Mouse (Mus musculus): ENCODE data around the gene Enkd1. TPM values are rescaled to one million over a fixed set of nuclear protein-coding genes. Genes with fewer than 3 reads are reported as not detected.

Enkd1 gene
- 17.7 and 17.9 TPM in 2 replicates for polyA plus RNA-seq (2015; fragmentation: Nextera tagmentation; extraction: Ambion mirVana)

DNA sequence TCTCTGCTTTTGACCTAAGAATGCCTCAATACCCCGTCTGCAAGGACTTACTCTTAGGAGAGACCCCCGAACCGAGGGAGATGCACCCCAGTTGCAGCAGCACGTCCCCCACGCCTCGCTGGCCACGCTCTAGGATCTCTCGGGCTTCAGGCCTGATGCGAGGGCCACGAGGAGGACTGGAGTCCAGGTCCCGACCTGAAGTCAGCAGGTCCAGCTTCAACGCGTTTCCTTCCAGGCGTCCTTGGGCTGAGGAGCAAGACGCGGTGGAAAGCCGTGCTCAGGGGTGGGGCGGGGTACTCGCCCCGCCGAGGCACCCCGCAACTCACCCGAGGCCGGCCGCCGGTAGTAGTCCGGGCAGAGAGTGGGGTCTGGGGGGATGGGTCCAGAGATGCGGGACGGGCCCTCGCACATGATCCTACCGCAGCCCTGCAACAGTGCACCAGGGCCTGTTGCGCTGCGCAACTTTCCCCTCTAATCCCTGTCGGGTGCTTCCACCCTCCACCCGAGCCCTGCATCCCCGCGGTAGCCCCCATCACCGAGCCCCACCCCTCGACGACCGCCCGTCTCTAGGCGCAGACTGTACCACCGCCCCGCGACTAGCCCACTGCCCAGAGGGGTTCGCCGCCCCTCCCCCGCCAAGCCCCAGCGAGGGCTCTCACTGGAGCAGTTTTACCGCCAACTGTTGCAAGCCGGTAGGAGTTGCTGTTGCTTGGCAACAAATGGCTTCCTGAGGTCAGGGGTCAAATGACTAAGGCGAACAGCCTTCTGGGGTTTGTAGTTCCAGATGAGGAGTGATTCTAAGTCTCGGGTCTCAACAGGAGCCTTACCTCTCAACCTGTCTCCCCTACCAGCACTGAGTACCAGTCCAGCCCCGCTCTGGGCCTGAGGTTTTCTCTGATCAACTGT is at the start of gene Enkd1, which contains the start of gene 4933405L10Rik:
Gene Enkd1 (minus strand): TSS at position 713 of the 906 bp plus-strand sequence.
Gene 4933405L10Rik (plus strand): TSS at position 158 of the 906 bp plus-strand sequence.
- WGBS: 1% methylated on average over 43 of the region's 55 CpGs
- Histone ChIP-seq H3K27me3 (replicated peaks; ENCODE audit: control insufficient read depth, insufficient read depth, low read length) (no peaks in the 10 kb centered on the region), H3K4me1 (ENCODE audit: control insufficient read depth, insufficient read depth, low read depth, low read length) (peaks cover 15% of the 10 kb centered on the region), H3K4me3 (ENCODE audit: low read length) (peak within 1 kb of the TSS; percentile 80), H3K4me2 (ENCODE audit: low read length) (peak within 1 kb of the TSS; percentile 98), H3K27ac (ENCODE audit: low read depth, low read length) (no peak within 1 kb of the TSS), H3K36me3 (ENCODE audit: control insufficient read depth, insufficient read depth, low read length) (peaks cover 7% of the 10 kb centered on the region; the same call in 1 of the 2 replicates), H3K9me3 (ENCODE audit: control insufficient read depth, low read length) (no peaks in the 10 kb centered on the region), H3K9ac (ENCODE audit: low read depth, low read length) (peak within 1 kb of the TSS; percentile 72)
- peak; percentile 75 for ATAC-seq

DNA sequence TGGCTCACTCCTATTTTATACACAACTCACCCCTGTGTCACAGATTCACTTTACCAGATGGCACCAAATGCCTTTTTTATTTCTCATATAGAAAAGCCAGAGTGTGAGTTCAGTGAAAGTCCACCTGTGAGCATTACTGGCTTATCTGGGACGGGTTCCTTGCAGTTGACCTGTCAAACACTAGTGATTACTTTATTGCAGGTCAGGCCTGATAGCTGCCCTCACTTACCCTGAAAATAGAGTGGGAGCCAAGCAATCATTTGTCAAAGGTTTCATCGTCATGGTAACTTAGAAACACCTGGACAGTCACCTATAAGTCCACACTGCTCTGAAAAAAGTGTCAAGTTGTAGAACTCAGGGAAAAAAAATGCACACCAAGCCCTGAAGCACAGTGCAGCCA is 46.7 kb upstream of the Enkd1 start:
- Histone ChIP-seq H3K4me2 (ENCODE audit: low read length) (no peak overlapping the region), H3K9ac (ENCODE audit: low read depth, low read length) (no peak overlapping the region), H3K4me1 (ENCODE audit: control insufficient read depth, insufficient read depth, low read depth, low read length) (peaks cover 24% of the 10 kb centered on the region), H3K36me3 (ENCODE audit: control insufficient read depth, insufficient read depth, low read length) (no peaks in the 10 kb centered on the region), H3K27ac (ENCODE audit: low read depth, low read length) (no peak overlapping the region), H3K4me3 (ENCODE audit: low read length) (no peak overlapping the region), H3K27me3 (replicated peaks; ENCODE audit: control insufficient read depth, insufficient read depth, low read length) (no peaks in the 10 kb centered on the region), H3K9me3 (ENCODE audit: control insufficient read depth, low read length) (no peaks in the 10 kb centered on the region)
- ATAC-seq: no peak
- 84% methylated on average over 2 of the region's 2 CpGs for WGBS

DNA sequence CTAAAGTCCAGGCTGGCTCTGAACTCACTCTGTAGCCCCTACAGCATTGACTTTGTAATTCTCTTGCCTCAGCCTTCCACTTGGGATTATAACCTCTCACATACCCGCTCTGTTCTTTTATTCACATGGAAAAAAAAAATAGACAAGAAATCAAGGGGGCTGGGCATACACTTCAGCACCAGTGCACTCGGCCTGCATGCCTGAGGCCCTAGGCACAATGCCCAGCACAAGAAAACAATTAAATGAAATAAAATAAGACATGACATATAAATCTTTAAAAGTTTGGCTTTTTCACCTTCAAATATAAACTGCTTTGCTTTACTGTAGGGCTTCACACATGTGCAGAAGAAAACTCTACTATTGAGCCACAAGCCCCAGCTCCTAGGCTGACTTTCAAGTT is 45.9 kb upstream of the Enkd1 start:
- no peaks in the 10 kb centered on the region for H3K27me3 ChIP-seq (replicated peaks; ENCODE audit: control insufficient read depth, insufficient read depth, low read length)
- ATAC-seq: no peak
- H3K4me3 ChIP-seq (ENCODE audit: low read length): no peak overlapping the region
- 50% methylated on average over 2 of the region's 2 CpGs for WGBS
- no peak overlapping the region for H3K9ac ChIP-seq (ENCODE audit: low read depth, low read length)
- no peaks in the 10 kb centered on the region for H3K36me3 ChIP-seq (ENCODE audit: control insufficient read depth, insufficient read depth, low read length)
- H3K4me2 ChIP-seq (ENCODE audit: low read length): no peak overlapping the region
- H3K9me3 ChIP-seq (ENCODE audit: control insufficient read depth, low read length): no peaks in the 10 kb centered on the region
- H3K4me1 ChIP-seq (ENCODE audit: control insufficient read depth, insufficient read depth, low read depth, low read length): peaks cover 23% of the 10 kb centered on the region
- H3K27ac ChIP-seq (ENCODE audit: low read depth, low read length): no peak overlapping the region

DNA sequence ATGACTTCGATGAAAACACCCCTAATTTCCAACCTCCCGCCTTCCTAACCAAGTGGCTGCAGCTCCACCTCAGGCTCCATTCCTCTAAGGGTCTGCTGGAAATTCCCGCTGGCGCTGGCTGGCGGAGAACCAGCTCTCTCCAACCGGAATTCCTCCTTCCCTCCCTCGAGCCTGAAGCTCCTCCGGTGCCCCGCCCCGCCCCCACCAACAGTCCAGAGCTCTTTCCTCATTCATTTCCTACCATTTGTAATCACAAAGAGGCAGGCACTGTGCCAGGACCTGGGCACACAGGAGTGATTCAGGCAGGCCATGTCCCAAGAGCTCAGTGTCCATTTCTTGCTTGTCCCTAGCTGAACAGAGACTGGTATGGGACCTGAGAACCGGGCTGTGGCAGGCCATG is 42.6 kb upstream of the Enkd1 start:
- H3K4me3 ChIP-seq (ENCODE audit: low read length): no peak overlapping the region
- no peaks in the 10 kb centered on the region for H3K36me3 ChIP-seq (ENCODE audit: control insufficient read depth, insufficient read depth, low read length)
- peak overlapping the region; percentile 72 for H3K27ac ChIP-seq (ENCODE audit: low read depth, low read length)
- no peaks in the 10 kb centered on the region for H3K27me3 ChIP-seq (replicated peaks; ENCODE audit: control insufficient read depth, insufficient read depth, low read length)
- ATAC-seq: peak; percentile 55
- WGBS: 8% methylated on average over 11 of the region's 11 CpGs
- H3K9me3 ChIP-seq (ENCODE audit: control insufficient read depth, low read length): no peaks in the 10 kb centered on the region
- H3K9ac ChIP-seq (ENCODE audit: low read depth, low read length): no peak overlapping the region
- H3K4me1 ChIP-seq (ENCODE audit: control insufficient read depth, insufficient read depth, low read depth, low read length): peaks cover 21% of the 10 kb centered on the region
- H3K4me2 ChIP-seq (ENCODE audit: low read length): peak overlapping the region; percentile 34

DNA sequence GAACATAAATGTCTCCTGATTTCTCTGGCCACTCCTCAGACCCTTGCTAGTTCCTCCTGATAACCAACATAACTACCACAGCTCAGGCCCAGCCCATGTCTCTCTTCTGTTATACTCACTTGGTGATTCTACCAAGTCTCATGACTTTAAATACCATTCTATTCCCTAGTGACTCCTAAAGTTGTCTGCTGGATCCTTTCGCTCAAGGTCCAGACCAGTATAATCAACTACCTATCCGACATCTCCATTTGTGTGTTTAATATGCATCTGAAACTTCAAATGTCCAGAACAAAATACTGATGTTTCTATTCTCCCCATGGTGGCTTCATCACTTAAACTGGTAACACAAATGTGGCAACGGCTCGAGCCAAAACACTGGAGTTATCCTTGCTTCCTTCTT is 35.3 kb upstream of the Enkd1 start:
- 89% methylated on average over 4 of the region's 4 CpGs for WGBS
- H3K4me3 ChIP-seq (ENCODE audit: low read length): no peak overlapping the region
- H3K4me2 ChIP-seq (ENCODE audit: low read length): no peak overlapping the region
- no peaks in the 10 kb centered on the region; the same call in 1 of the 2 replicates for H3K36me3 ChIP-seq (ENCODE audit: control insufficient read depth, insufficient read depth, low read length)
- no peaks in the 10 kb centered on the region for H3K27me3 ChIP-seq (replicated peaks; ENCODE audit: control insufficient read depth, insufficient read depth, low read length)
- no peaks in the 10 kb centered on the region for H3K4me1 ChIP-seq (ENCODE audit: control insufficient read depth, insufficient read depth, low read depth, low read length)
- H3K27ac ChIP-seq (ENCODE audit: low read depth, low read length): no peak overlapping the region
- no peaks in the 10 kb centered on the region for H3K9me3 ChIP-seq (ENCODE audit: control insufficient read depth, low read length)
- H3K9ac ChIP-seq (ENCODE audit: low read depth, low read length): no peak overlapping the region
- ATAC-seq: no peak

DNA sequence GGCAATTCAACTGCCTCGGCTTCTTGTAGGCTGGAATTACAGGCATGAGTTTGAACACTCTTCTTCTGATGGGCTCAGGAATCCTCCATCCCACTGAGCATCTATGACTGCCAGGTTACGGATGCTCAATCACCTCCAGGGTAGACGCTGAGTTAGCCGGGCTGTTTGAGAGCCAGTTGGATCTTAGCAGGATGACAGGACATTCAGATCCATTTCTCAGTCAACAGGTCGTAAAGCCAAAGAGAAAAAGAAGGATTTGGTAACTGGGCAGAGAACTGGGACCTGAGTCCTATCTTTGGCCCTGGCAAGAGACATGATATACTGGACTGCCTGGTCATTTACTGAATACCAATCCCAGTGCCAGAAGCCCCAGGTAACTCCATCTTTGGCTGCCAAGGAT is 31.2 kb upstream of the Enkd1 start:
- H3K4me3 ChIP-seq (ENCODE audit: low read length): no peak overlapping the region
- no peaks in the 10 kb centered on the region for H3K4me1 ChIP-seq (ENCODE audit: control insufficient read depth, insufficient read depth, low read depth, low read length)
- H3K27ac ChIP-seq (ENCODE audit: low read depth, low read length): no peak overlapping the region
- H3K9me3 ChIP-seq (ENCODE audit: control insufficient read depth, low read length): no peaks in the 10 kb centered on the region
- H3K27me3 ChIP-seq (replicated peaks; ENCODE audit: control insufficient read depth, insufficient read depth, low read length): no peaks in the 10 kb centered on the region
- no peaks in the 10 kb centered on the region for H3K36me3 ChIP-seq (ENCODE audit: control insufficient read depth, insufficient read depth, low read length)
- H3K4me2 ChIP-seq (ENCODE audit: low read length): no peak overlapping the region
- ATAC-seq: no peak
- WGBS: 91% methylated on average over 5 of the region's 5 CpGs
- no peak overlapping the region for H3K9ac ChIP-seq (ENCODE audit: low read depth, low read length)

DNA sequence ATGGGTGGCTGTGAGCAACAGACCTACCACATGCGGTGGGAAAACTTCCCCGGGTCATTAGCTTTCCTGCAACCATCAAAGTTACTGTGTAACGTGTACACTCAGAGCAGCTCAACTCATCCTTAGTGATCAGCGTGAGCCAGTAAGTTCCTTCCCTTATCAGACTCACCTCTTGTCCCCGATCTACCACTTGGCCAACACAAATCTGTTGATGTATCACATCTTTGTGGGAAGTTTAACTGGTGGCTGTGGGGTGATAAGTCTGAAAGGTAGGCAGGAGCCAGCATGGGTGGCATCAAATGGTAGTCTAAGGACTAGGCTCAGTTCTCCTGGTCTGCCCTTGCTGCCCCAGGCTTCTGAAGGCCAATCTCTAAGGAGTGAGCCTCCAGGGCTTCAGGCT is 24.2 kb upstream of the Enkd1 start:
- Histone ChIP-seq H3K27me3 (replicated peaks; ENCODE audit: control insufficient read depth, insufficient read depth, low read length) (no peaks in the 10 kb centered on the region), H3K4me2 (ENCODE audit: low read length) (no peak overlapping the region), H3K27ac (ENCODE audit: low read depth, low read length) (no peak overlapping the region), H3K4me3 (ENCODE audit: low read length) (no peak overlapping the region), H3K36me3 (ENCODE audit: control insufficient read depth, insufficient read depth, low read length) (peaks cover 6% of the 10 kb centered on the region), H3K9me3 (ENCODE audit: control insufficient read depth, low read length) (no peaks in the 10 kb centered on the region), H3K4me1 (ENCODE audit: control insufficient read depth, insufficient read depth, low read depth, low read length) (no peaks in the 10 kb centered on the region), H3K9ac (ENCODE audit: low read depth, low read length) (no peak overlapping the region)
- no peak for ATAC-seq
- 95% methylated on average over 5 of the region's 5 CpGs for WGBS

DNA sequence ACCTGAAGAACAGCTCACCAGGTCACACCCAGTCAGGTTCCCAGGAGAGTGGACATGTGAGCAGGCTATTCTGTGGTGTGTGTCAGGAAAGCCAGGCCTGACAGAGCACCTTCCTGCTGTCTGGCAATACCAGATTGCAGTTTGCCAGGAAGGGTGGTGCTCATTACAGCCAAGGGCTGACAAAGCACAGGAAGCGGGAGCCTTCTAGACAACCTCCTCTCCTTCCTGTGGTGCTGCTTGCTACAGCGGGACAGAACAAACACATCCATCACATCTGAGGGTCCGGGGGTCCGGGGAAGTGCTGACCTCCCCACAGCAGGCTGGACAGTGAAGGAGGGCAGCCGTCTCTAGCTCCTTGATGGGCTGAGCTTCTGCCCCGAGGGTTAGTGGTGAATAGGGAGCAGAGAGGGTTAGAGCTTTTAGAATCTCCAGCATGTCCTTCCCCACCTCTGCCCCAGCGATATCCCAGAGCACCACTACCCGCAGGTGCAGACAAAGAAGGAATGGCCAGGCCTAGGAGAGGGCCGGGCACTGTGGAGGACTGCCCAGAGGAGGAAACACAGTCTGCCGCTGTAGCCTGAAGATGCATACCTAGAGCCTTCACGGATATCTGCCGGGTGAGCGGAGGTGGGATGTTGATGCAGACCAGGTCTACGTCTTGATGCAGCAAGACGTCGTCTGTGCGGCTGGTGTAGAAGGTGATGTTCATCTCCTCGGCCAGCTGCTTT is 19.6 kb upstream of the Enkd1 start:
- Histone ChIP-seq H3K4me3 (ENCODE audit: low read length) (no peak overlapping the region), H3K4me2 (ENCODE audit: low read length) (no peak overlapping the region), H3K9ac (ENCODE audit: low read depth, low read length) (no peak overlapping the region), H3K36me3 (ENCODE audit: control insufficient read depth, insufficient read depth, low read length) (peaks cover 23% of the 10 kb centered on the region), H3K27me3 (replicated peaks; ENCODE audit: control insufficient read depth, insufficient read depth, low read length) (no peaks in the 10 kb centered on the region), H3K27ac (ENCODE audit: low read depth, low read length) (no peak overlapping the region), H3K9me3 (ENCODE audit: control insufficient read depth, low read length) (no peaks in the 10 kb centered on the region), H3K4me1 (ENCODE audit: control insufficient read depth, insufficient read depth, low read depth, low read length) (no peaks in the 10 kb centered on the region)
- ATAC-seq: no peak
- WGBS: 87% methylated on average over 18 of the region's 18 CpGs

DNA sequence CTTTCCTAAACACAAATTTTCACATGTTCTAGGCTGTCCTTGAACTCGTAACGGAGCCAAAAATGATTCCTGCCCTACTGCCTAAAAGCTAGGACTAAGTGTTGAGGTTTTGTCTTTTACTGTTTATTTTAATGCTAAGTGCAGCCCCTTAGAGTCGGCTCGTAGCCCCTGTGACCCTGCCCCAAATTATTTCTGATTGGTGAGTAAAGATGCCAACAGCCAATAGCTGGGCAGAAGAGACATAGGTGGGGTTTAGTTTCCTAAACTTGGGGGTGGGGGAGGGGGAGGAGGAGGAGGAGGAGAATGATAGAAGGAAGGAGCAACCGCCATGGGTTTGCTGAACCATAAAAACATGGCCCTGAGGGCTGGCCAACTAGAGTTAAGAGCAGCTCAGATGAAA is 17.7 kb upstream of the Enkd1 start:
- Histone ChIP-seq H3K4me2 (ENCODE audit: low read length) (no peak overlapping the region), H3K27me3 (replicated peaks; ENCODE audit: control insufficient read depth, insufficient read depth, low read length) (no peaks in the 10 kb centered on the region), H3K27ac (ENCODE audit: low read depth, low read length) (no peak overlapping the region), H3K9ac (ENCODE audit: low read depth, low read length) (no peak overlapping the region), H3K9me3 (ENCODE audit: control insufficient read depth, low read length) (no peaks in the 10 kb centered on the region), H3K4me3 (ENCODE audit: low read length) (no peak overlapping the region), H3K36me3 (ENCODE audit: control insufficient read depth, insufficient read depth, low read length) (peaks cover 24% of the 10 kb centered on the region), H3K4me1 (ENCODE audit: control insufficient read depth, insufficient read depth, low read depth, low read length) (no peaks in the 10 kb centered on the region)
- no peak for ATAC-seq
- 82% methylated on average over 5 of the region's 5 CpGs for WGBS
